Mouse (Mus musculus): ENCODE measurements at regions not wholly inside any gene's neighbourhood (a gene's known extent, or its start where the extent isn't known, plus 50 kb on each side); places are given as distances from the start of the nearest gene placed in this dataset.
A peak's percentile ranks its signal among the peaks of the same experiment; 100 is the strongest.

DNA sequence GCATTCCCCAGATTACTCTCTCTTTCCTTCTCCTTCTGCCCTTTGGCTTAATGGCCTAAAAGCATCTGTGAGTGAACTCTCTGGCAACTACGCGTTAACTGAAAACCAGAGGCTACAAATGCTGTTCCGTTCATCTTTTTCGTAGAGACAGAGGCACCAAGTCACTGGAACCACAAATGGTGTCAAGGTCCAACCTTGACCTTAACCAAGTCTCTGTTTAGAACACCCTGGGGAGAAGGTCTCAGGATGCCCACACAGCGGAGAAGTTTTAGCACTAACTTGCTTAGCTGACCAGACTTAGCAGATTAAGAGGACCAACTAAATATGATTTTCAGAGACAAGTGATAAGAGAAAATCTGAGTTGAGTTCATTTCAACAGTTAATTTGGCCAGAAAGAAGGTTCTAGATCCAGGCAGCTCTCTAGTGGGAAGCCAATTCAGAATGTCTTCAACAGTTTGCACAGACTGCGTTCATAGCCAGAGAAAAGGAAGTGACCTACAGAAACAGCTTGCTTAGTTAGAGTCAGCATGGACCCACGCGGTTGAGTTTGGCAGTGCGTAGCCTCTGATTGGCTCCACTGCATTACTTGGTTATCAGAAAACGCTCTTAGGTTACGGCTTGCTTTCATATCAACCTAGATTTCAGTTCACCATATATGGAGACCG, 169.8 kb downstream of the Ly86 start:
- no peak overlapping the region for H3K4me2 ChIP-seq (ENCODE audit: low read depth, low read length, poor library complexity, severe bottlenecking)
- H3K27me3 ChIP-seq (ENCODE audit: insufficient read depth, low read length), result no peaks in the 10 kb centered on the region
- TF ChIP-seq CTCF (IDR thresholded peaks at IDR 0.05), result no peak
- peak overlapping the region; percentile 77 for H3K27ac ChIP-seq (ENCODE audit: low read depth, low read length)
- H3K4me1 ChIP-seq (ENCODE audit: insufficient read depth, low read length), result peaks cover 5% of the 10 kb centered on the region; the same call in 1 of the 2 replicates
- WGBS, result 64% methylated on average over 12 of the region's 12 CpGs
- no peak overlapping the region for H3K4me3 ChIP-seq (ENCODE audit: low read depth, low read length)
- DNase-seq (ENCODE audit: low spot score) (no peak), ATAC-seq (ENCODE audit: low FRiP score) (no peak)
- no peaks in the 10 kb centered on the region for H3K36me3 ChIP-seq (ENCODE audit: insufficient read depth, low read length)
- H3K9ac ChIP-seq (replicated peaks; ENCODE audit: low read length, poor library complexity, severe bottlenecking), result no peak overlapping the region
- no peaks in the 10 kb centered on the region for H3K9me3 ChIP-seq (ENCODE audit: low read length)

DNA sequence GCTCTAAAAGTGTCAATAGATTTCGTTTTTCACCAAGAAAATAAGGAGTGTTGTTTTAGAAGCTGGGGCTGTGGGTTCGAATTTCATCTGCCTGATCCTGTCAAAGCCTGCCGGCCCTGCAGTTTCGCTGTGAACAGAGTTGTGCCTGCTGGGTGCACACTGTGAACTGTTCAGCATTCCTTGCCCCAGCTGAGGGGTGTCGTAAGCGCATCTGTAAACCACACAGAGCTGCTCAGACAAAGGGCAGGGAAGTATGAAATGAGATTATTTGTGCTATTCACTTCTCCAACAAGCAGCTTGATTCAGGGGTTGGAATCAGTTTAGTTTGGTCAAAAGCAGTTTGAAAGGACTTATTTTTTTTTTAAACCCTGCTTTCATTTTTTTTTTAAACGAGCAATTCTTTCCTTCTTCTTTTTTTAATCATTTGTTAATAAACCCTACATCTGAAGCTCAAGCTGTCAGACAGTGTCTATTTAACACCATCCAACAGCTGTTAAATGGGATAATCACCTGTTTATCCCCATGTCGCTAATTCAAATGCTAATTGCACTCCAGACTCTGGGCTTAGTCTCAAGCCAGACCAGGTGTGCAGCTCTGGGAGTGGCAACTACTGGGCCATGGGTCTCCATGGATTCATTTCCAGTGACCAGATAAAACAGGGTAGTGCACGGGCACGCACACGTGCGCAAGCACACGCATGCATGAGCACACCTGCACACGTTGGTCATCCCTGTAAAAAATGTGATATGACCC, 172.2 kb downstream of the Ly86 start:
- WGBS, result 23% methylated on average over 14 of the region's 14 CpGs
- DNase-seq (ENCODE audit: low spot score), result no peak
- Histone ChIP-seq H3K4me3 (ENCODE audit: low read depth, low read length) (no peak overlapping the region), H3K9me3 (ENCODE audit: low read length) (no peaks in the 10 kb centered on the region), H3K9ac (replicated peaks; ENCODE audit: low read length, poor library complexity, severe bottlenecking) (no peak overlapping the region), H3K27ac (ENCODE audit: low read depth, low read length) (no peak overlapping the region), H3K27me3 (ENCODE audit: insufficient read depth, low read length) (no peaks in the 10 kb centered on the region), H3K4me2 (ENCODE audit: low read depth, low read length, poor library complexity, severe bottlenecking) (no peak overlapping the region), H3K36me3 (ENCODE audit: insufficient read depth, low read length) (no peaks in the 10 kb centered on the region), H3K4me1 (ENCODE audit: insufficient read depth, low read length) (peaks cover 5% of the 10 kb centered on the region; the same call in 1 of the 2 replicates)
- no peak for ATAC-seq (ENCODE audit: low FRiP score)
- TF ChIP-seq CTCF (IDR thresholded peaks at IDR 0.05), result no peak

DNA sequence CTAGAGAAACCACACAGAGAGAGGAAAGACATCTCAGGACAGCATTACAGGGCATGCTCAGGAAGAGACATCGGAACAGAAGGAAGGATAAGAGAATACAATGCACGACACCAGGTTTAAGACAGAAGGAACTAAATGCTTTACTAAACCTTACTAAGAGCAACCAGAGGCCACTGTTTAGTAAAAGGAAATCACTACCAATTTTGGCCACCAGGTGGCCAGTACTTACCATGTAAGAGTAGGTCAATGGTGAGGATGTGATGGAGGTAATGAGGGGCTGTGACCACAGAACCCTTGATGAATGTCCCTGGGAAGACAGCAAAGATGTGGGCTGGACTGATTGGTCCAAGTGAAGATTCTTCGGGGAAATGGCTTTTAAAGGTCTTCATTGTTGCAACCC, 174.9 kb downstream of the Ly86 start:
- Histone ChIP-seq H3K4me2 (ENCODE audit: low read depth, low read length, poor library complexity, severe bottlenecking) (no peak overlapping the region), H3K4me3 (ENCODE audit: low read depth, low read length) (no peak overlapping the region), H3K9me3 (ENCODE audit: low read length) (no peaks in the 10 kb centered on the region), H3K36me3 (ENCODE audit: insufficient read depth, low read length) (no peaks in the 10 kb centered on the region), H3K4me1 (ENCODE audit: insufficient read depth, low read length) (no peaks in the 10 kb centered on the region), H3K27ac (ENCODE audit: low read depth, low read length) (no peak overlapping the region), H3K9ac (replicated peaks; ENCODE audit: low read length, poor library complexity, severe bottlenecking) (no peak overlapping the region), H3K27me3 (ENCODE audit: insufficient read depth, low read length) (no peaks in the 10 kb centered on the region)
- DNase-seq (ENCODE audit: low spot score) (no peak), ATAC-seq (ENCODE audit: low FRiP score) (no peak)
- peak; percentile 43 for TF ChIP-seq CTCF (IDR thresholded peaks at IDR 0.05)
- 79% methylated on average over 3 of the region's 3 CpGs for WGBS

DNA sequence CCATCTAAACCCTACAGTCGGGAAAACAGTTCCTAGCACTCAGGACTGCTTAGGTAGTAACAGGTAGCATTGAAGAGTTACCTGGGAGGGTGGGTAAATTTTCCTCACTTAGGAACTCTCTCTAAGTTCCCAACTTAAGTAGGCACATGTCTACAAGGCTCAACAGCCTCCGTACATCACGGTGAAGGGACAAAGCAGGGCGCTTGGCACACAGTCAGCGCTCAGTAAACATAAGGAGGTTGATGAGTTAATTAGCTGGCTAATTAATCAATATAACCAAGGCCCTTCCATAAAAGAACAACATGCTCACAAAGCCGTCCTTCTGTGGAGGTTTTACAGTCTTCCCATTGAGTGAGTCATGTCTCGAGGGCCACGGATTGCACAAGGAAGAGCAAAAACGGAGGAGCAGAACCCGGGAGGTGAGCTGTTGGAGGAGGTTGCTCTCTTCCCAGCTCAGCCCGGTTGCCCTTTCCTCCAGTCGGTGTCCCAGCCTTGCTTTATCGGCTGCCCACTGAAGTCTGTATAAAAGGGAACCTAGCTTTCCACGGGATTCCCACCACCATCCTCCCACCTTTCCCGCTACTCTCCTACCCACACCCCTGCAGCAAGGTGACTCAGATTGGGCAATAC, 180.2 kb downstream of the Ly86 start:
- Histone ChIP-seq H3K27ac (ENCODE audit: low read depth, low read length) (no peak overlapping the region), H3K27me3 (ENCODE audit: insufficient read depth, low read length) (no peaks in the 10 kb centered on the region; the same call in 1 of the 2 replicates), H3K9ac (replicated peaks; ENCODE audit: low read length, poor library complexity, severe bottlenecking) (no peak overlapping the region), H3K4me1 (ENCODE audit: insufficient read depth, low read length) (no peaks in the 10 kb centered on the region), H3K36me3 (ENCODE audit: insufficient read depth, low read length) (no peaks in the 10 kb centered on the region), H3K4me3 (ENCODE audit: low read depth, low read length) (no peak overlapping the region), H3K9me3 (ENCODE audit: low read length) (no peaks in the 10 kb centered on the region), H3K4me2 (ENCODE audit: low read depth, low read length, poor library complexity, severe bottlenecking) (no peak overlapping the region)
- ATAC-seq (ENCODE audit: low FRiP score), result no peak
- 85% methylated on average over 15 of the region's 15 CpGs for WGBS
- TF ChIP-seq CTCF (IDR thresholded peaks at IDR 0.05), result no peak
- DNase-seq (ENCODE audit: low spot score), result no peak

DNA sequence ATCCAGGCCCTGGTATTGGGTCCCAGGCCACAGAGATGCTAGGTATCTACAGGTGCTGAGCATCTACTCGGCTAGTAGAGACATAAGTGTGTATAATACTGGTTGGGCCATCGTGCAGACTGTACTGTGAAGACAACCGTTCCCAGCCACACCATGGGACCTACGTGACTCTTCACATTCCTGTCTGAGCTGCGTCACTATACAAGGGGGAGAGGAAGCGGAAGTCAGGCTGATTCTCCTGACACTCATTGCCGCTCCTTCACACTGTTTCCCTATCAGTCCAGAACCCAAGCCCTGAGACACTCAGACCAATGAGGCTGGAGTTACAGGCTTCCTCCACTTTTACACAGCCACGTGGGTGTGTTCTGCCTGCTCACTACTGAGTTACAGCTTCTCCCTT, 181.1 kb downstream of the Ly86 start:
- H3K9ac ChIP-seq (replicated peaks; ENCODE audit: low read length, poor library complexity, severe bottlenecking), result no peak overlapping the region
- no peak overlapping the region for H3K4me2 ChIP-seq (ENCODE audit: low read depth, low read length, poor library complexity, severe bottlenecking)
- no peak overlapping the region for H3K27ac ChIP-seq (ENCODE audit: low read depth, low read length)
- WGBS, result 90% methylated on average over 8 of the region's 8 CpGs
- no peak for DNase-seq (ENCODE audit: low spot score)
- H3K4me3 ChIP-seq (ENCODE audit: low read depth, low read length), result no peak overlapping the region
- no peak for TF ChIP-seq CTCF (IDR thresholded peaks at IDR 0.05)
- H3K9me3 ChIP-seq (ENCODE audit: low read length), result no peaks in the 10 kb centered on the region
- H3K27me3 ChIP-seq (ENCODE audit: insufficient read depth, low read length), result no peaks in the 10 kb centered on the region; the same call in 1 of the 2 replicates
- no peak for ATAC-seq (ENCODE audit: low FRiP score)
- H3K4me1 ChIP-seq (ENCODE audit: insufficient read depth, low read length), result no peaks in the 10 kb centered on the region
- H3K36me3 ChIP-seq (ENCODE audit: insufficient read depth, low read length), result no peaks in the 10 kb centered on the region

DNA sequence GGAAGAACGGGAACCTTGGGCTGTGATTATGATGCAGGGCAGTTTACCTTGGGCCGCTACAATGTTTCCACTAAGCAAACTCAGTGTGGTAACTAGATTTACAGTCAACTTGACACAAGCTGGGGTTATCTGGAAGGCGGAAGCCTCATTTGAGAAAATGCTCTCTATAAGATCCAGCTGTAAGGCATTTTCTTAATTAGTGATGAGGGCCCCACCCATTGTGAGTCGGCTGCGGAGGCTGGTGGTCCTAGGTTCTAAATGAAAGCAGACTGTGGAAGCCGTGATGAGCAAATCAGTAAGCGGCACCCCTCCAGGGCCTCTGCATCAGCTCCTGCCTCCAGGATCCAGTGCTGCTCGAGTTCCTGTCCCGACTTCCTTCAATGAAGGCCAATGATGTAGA, 183.4 kb downstream of the Ly86 start:
- no peak overlapping the region for H3K4me2 ChIP-seq (ENCODE audit: low read depth, low read length, poor library complexity, severe bottlenecking)
- 70% methylated on average over 9 of the region's 9 CpGs for WGBS
- no peak for TF ChIP-seq CTCF (IDR thresholded peaks at IDR 0.05)
- no peak overlapping the region for H3K27ac ChIP-seq (ENCODE audit: low read depth, low read length)
- no peaks in the 10 kb centered on the region for H3K9me3 ChIP-seq (ENCODE audit: low read length)
- ATAC-seq (ENCODE audit: low FRiP score) (no peak), DNase-seq (ENCODE audit: low spot score) (no peak)
- H3K4me1 ChIP-seq (ENCODE audit: insufficient read depth, low read length), result no peaks in the 10 kb centered on the region
- H3K4me3 ChIP-seq (ENCODE audit: low read depth, low read length), result no peak overlapping the region
- no peaks in the 10 kb centered on the region for H3K36me3 ChIP-seq (ENCODE audit: insufficient read depth, low read length)
- H3K9ac ChIP-seq (replicated peaks; ENCODE audit: low read length, poor library complexity, severe bottlenecking), result no peak overlapping the region
- H3K27me3 ChIP-seq (ENCODE audit: insufficient read depth, low read length), result no peaks in the 10 kb centered on the region; the same call in 1 of the 2 replicates
